Mouse (Mus musculus): ENCODE measurements around the gene Eif4e. TPM values are rescaled to one million over a fixed set of nuclear protein-coding genes. Genes with fewer than 3 reads are reported as not detected.

The Eif4e gene
- polyA plus RNA-seq, 1 experiment from 2014 or later, result 315 TPM

GRCm38 (mm10) chr3:138593131-138593530 lies 67.2 kb downstream of the Eif4e start:
- H3K9me3 ChIP-seq (ENCODE audit: control insufficient read depth, low read length), result no peaks in the 10 kb centered on the region
- no peaks in the 10 kb centered on the region for H3K4me1 ChIP-seq (ENCODE audit: control insufficient read depth, insufficient read depth, low read depth, low read length)
- no peak overlapping the region for H3K9ac ChIP-seq (ENCODE audit: low read depth, low read length)
- WGBS, result 77% methylated on average over 8 of the region's 8 CpGs
- H3K27ac ChIP-seq (ENCODE audit: low read depth, low read length), result no peak overlapping the region
- no peaks in the 10 kb centered on the region for H3K36me3 ChIP-seq (ENCODE audit: control insufficient read depth, insufficient read depth, low read length)
- ATAC-seq, result no peak
- no peak overlapping the region for H3K4me3 ChIP-seq (ENCODE audit: low read length)
- H3K4me2 ChIP-seq (ENCODE audit: low read length), result no peak overlapping the region
- no peaks in the 10 kb centered on the region for H3K27me3 ChIP-seq (replicated peaks; ENCODE audit: control insufficient read depth, insufficient read depth, low read length)

GRCm38 (mm10) chr3:138593911-138594310 lies 67.9 kb downstream of the Eif4e start:
- H3K27ac ChIP-seq (ENCODE audit: low read depth, low read length), result no peak overlapping the region
- 79% methylated on average over 7 of the region's 7 CpGs for WGBS

GRCm38 (mm10) chr3:138601076-138601475 lies 75.1 kb downstream of the Eif4e start:
- Histone ChIP-seq H3K4me3 (ENCODE audit: low read length) (no peak overlapping the region), H3K9me3 (ENCODE audit: control insufficient read depth, low read length) (no peaks in the 10 kb centered on the region), H3K4me1 (ENCODE audit: control insufficient read depth, insufficient read depth, low read depth, low read length) (no peaks in the 10 kb centered on the region), H3K9ac (ENCODE audit: low read depth, low read length) (no peak overlapping the region), H3K27me3 (replicated peaks; ENCODE audit: control insufficient read depth, insufficient read depth, low read length) (no peaks in the 10 kb centered on the region), H3K4me2 (ENCODE audit: low read length) (no peak overlapping the region), H3K36me3 (ENCODE audit: control insufficient read depth, insufficient read depth, low read length) (no peaks in the 10 kb centered on the region), H3K27ac (ENCODE audit: low read depth, low read length) (no peak overlapping the region)
- WGBS, result 81% methylated on average over 4 of the region's 4 CpGs
- ATAC-seq, result no peak

More at GRCm38 (mm10) chr3:138593911-138594310, 67.9 kb downstream of the Eif4e start:
- Histone ChIP-seq H3K4me1 (ENCODE audit: control insufficient read depth, insufficient read depth, low read depth, low read length) (no peaks in the 10 kb centered on the region), H3K9me3 (ENCODE audit: control insufficient read depth, low read length) (no peaks in the 10 kb centered on the region), H3K9ac (ENCODE audit: low read depth, low read length) (no peak overlapping the region), H3K4me2 (ENCODE audit: low read length) (no peak overlapping the region), H3K36me3 (ENCODE audit: control insufficient read depth, insufficient read depth, low read length) (no peaks in the 10 kb centered on the region), H3K4me3 (ENCODE audit: low read length) (no peak overlapping the region), H3K27me3 (replicated peaks; ENCODE audit: control insufficient read depth, insufficient read depth, low read length) (no peaks in the 10 kb centered on the region)
- no peak for ATAC-seq

DNA sequence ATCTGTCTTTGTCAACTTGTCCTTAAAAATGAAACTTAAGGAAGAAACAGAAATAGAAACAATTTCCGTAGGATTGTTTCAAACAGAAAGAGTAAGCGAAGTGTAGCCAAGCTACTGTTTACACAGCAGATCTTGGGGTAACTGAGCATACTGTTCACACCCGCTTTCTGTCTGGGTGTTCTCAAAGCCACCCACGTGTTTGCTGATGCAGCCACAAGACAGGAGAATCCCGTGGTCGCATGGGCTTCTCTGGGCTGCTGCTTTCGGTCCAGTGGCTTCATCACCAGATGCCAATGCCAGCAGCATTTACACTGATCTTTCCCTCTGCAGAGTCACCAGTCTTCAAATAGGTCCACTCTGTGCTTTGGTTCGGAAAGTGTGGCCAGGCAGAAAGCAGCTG lies 79.2 kb downstream of the Eif4e start:
- Histone ChIP-seq H3K9ac (ENCODE audit: low read depth, low read length) (no peak overlapping the region), H3K27me3 (replicated peaks; ENCODE audit: control insufficient read depth, insufficient read depth, low read length) (no peaks in the 10 kb centered on the region), H3K36me3 (ENCODE audit: control insufficient read depth, insufficient read depth, low read length) (no peaks in the 10 kb centered on the region), H3K4me3 (ENCODE audit: low read length) (no peak overlapping the region), H3K4me2 (ENCODE audit: low read length) (no peak overlapping the region), H3K9me3 (ENCODE audit: control insufficient read depth, low read length) (no peaks in the 10 kb centered on the region), H3K4me1 (ENCODE audit: control insufficient read depth, insufficient read depth, low read depth, low read length) (no peaks in the 10 kb centered on the region), H3K27ac (ENCODE audit: low read depth, low read length) (no peak overlapping the region)
- ATAC-seq, result no peak
- WGBS, result 70% methylated on average over 8 of the region's 8 CpGs

- Histone ChIP-seq H3K9me3 (ENCODE audit: control insufficient read depth, low read length) (no peaks in the 10 kb centered on the region), H3K27me3 (replicated peaks; ENCODE audit: control insufficient read depth, insufficient read depth, low read length) (no peaks in the 10 kb centered on the region), H3K36me3 (ENCODE audit: control insufficient read depth, insufficient read depth, low read length) (no peaks in the 10 kb centered on the region), H3K4me3 (ENCODE audit: low read length) (no peak overlapping the region), H3K4me2 (ENCODE audit: low read length) (no peak overlapping the region), H3K4me1 (ENCODE audit: control insufficient read depth, insufficient read depth, low read depth, low read length) (no peaks in the 10 kb centered on the region), H3K27ac (ENCODE audit: low read depth, low read length) (no peak overlapping the region), H3K9ac (ENCODE audit: low read depth, low read length) (no peak overlapping the region)
- WGBS, result 86% methylated on average over 5 of the region's 5 CpGs
- no peak for ATAC-seq
Measured at GRCm38 (mm10) chr3:138608665-138609064, 82.7 kb downstream of the Eif4e start.

MicroRNAs encoded within 50 kb of the gene (microRNA counts, 519-probe panel; counts per million panel counts)
- 1,913 counts per million, percentile 24 among the panel's probes with 10 or more counts for microRNA mmu-miR-1956

Small RNAs within 50 kb of the gene (microRNA-seq; reads per million reads assigned to microRNA genes)
- gene Mir1956, result not detected

Other genes with a start within 250 kb of the Eif4e start
- gene Adh6a, start 212.9 kb upstream of the Eif4e start, polyA plus RNA-seq (2015; fragmentation: Nextera tagmentation; extraction: Ambion mirVana), result not detected in 2 replicates
- 0.17 TPM in 1 of 2 replicates, not detected in the other for gene Adh6b, start 184.4 kb upstream of the Eif4e start, polyA plus RNA-seq (2015; fragmentation: Nextera tagmentation; extraction: Ambion mirVana)
- not detected in 2 replicates for gene Adh4, start 110.7 kb upstream of the Eif4e start, polyA plus RNA-seq (2015; fragmentation: Nextera tagmentation; extraction: Ambion mirVana)
- 190 and 191 TPM in 2 replicates for gene Adh5, start 83.1 kb upstream of the Eif4e start, polyA plus RNA-seq (2015; fragmentation: Nextera tagmentation; extraction: Ambion mirVana)
- 45.7 and 47.5 TPM in 2 replicates for gene Metap1, start 36.7 kb upstream of the Eif4e start, polyA plus RNA-seq (2015; fragmentation: Nextera tagmentation; extraction: Ambion mirVana)
- gene Tspan5, start 216.0 kb downstream of the Eif4e start, polyA plus RNA-seq (2015; fragmentation: Nextera tagmentation; extraction: Ambion mirVana), result 86.9 and 93.7 TPM in 2 replicates